Comparison of ENCODE assay signal across 16 mouse cellular contexts in genomic region chr4:75991621-75992245, GRCm38 (mm10).
DNase-seq lines count a peak whose midpoint lies in the region; ATAC-seq and TF ChIP-seq lines count a peak whose summit lies in the region.
"Had no signal": no experiment of that assay in that cellular context is flagged by ENCODE, and none has a peak within 500 bp of the region (broad histone marks: within the 10 kb centered on the region; RNA-seq: fewer than 3 reads in every experiment).

No protein-coding gene starts in this region.

- TF ChIP-seq CTCF in kidney, postnatal 0 days (IDR thresholded peaks at IDR 0.05; ENCODE audit: low read depth): no peak

- 45% methylated on average over 6 of the region's 6 CpGs for WGBS in kidney, postnatal 0 days
- WGBS in kidney, embryonic 16.5 days: 53% methylated on average over 6 of the region's 6 CpGs

- no peaks in the 10 kb centered on the region for H3K9me3 ChIP-seq in kidney, postnatal 0 days (replicated peaks; ENCODE audit: low read length)
- H3K9me3 ChIP-seq in kidney, embryonic 16.5 days (ENCODE audit: low read length): no peaks in the 10 kb centered on the region
- H3K9me3 ChIP-seq: embryonic facial prominence, embryonic 12.5 days; megakaryocyte, embryonic 14.5 days had no signal

- no peak for ATAC-seq in kidney, postnatal 0 days (replicated peaks; ENCODE audit: low FRiP score, low read depth)
- ATAC-seq in kidney, embryonic 16.5 days (ENCODE audit: low FRiP score, low TSS enrichment): no peak

- H3K4me3 ChIP-seq in kidney, postnatal 0 days (replicated peaks; ENCODE audit: low read depth, low read length): no peak overlapping the region
- H3K4me3 ChIP-seq in kidney, embryonic 16.5 days (ENCODE audit: low read length): no peak overlapping the region
- H3K4me3 ChIP-seq: embryonic facial prominence, embryonic 12.5 days; megakaryocyte, embryonic 14.5 days had no signal

- no peaks in the 10 kb centered on the region for H3K27me3 ChIP-seq in kidney, postnatal 0 days (ENCODE audit: insufficient read depth, low read length)
- no peaks in the 10 kb centered on the region for H3K27me3 ChIP-seq in kidney, embryonic 16.5 days (ENCODE audit: insufficient read depth, low read length)
- H3K27me3 ChIP-seq: CH12.LX; embryonic facial prominence, embryonic 12.5 days; megakaryocyte, embryonic 14.5 days had no signal

- DNase-seq in adrenal gland, adult (ENCODE audit: inconsistent age in 2 of 2, low spot score in 1 of 2): peak; percentile 9 to 66
- no peak for DNase-seq in adrenal gland, postnatal 25 days
- DNase-seq in kidney, postnatal 0 days (ENCODE audit: low spot score): peak; percentile 22
- DNase-seq in brain, adult 2 months (ENCODE audit: low read depth, low spot score): peak; percentile 64
- DNase-seq in cerebellum, postnatal 14 days: peak; percentile 16 to 51
- no peak for DNase-seq in layer of hippocampus, postnatal 14 days (ENCODE audit: low spot score in 2 of 2)
- no peak for DNase-seq in retina, postnatal 1 day
- DNase-seq: gastrocnemius, postnatal 10 days; heart, postnatal 14 days; liver; right cerebral cortex, postnatal 4 days; thymus, postnatal 25 days had no signal

- H3K27ac ChIP-seq in kidney, postnatal 0 days: no peak overlapping the region
- H3K27ac ChIP-seq in kidney, embryonic 16.5 days (ENCODE audit: low read length): no peak overlapping the region

- H3K4me1 ChIP-seq in kidney, postnatal 0 days (replicated peaks; ENCODE audit: insufficient read depth, low read length): no peaks in the 10 kb centered on the region
- 0 out of 2 replicates have a peak, but pooled peaks cover 3% of the 10 kb centered on the region for H3K4me1 ChIP-seq in kidney, embryonic 16.5 days (ENCODE audit: insufficient read depth, low read length)
- H3K4me1 ChIP-seq: megakaryocyte, embryonic 14.5 days had no signal

- no peak overlapping the region for H3K4me2 ChIP-seq in kidney, postnatal 0 days (ENCODE audit: low read length)
- H3K4me2 ChIP-seq in kidney, embryonic 16.5 days (replicated peaks; ENCODE audit: low read depth, low read length): no peak overlapping the region
- H3K4me2 ChIP-seq: embryonic facial prominence, embryonic 12.5 days had no signal

- H3K36me3 ChIP-seq in kidney, postnatal 0 days (ENCODE audit: insufficient read depth, low read length): no peaks in the 10 kb centered on the region
- H3K36me3 ChIP-seq in kidney, embryonic 16.5 days (ENCODE audit: insufficient read depth, low read length): no peaks in the 10 kb centered on the region; the same call in 1 of the 2 replicates
- H3K36me3 ChIP-seq: embryonic facial prominence, embryonic 12.5 days had no signal

- no peak overlapping the region for H3K9ac ChIP-seq in kidney, postnatal 0 days (ENCODE audit: low read depth, low read length)
- no peak overlapping the region for H3K9ac ChIP-seq in kidney, embryonic 16.5 days (replicated peaks; ENCODE audit: low read length)
- H3K9ac ChIP-seq: embryonic facial prominence, embryonic 12.5 days had no signal

Comparison
In these comparisons a context has a peak if more than half of its experiments do, and no peak if none do; other contexts are left out.
1. DNase-seq: peak in adrenal gland, adult (2 of 2), kidney, postnatal 0 days (single experiment), brain, adult 2 months (single experiment) and cerebellum, postnatal 14 days (2 of 2); none in adrenal gland, postnatal 25 days (single experiment), layer of hippocampus, postnatal 14 days (0 of 2) and retina, postnatal 1 day (single experiment).